Mouse (Mus musculus): ENCODE data around the gene Pcyt1a.

Gene Pcyt1a

GRCm38 (mm10) chr16:32509066-32509942 is 78.6 kb downstream of the Pcyt1a start:
- DNase-seq (ENCODE audit: inconsistent ontology term) = no peak

DNA sequence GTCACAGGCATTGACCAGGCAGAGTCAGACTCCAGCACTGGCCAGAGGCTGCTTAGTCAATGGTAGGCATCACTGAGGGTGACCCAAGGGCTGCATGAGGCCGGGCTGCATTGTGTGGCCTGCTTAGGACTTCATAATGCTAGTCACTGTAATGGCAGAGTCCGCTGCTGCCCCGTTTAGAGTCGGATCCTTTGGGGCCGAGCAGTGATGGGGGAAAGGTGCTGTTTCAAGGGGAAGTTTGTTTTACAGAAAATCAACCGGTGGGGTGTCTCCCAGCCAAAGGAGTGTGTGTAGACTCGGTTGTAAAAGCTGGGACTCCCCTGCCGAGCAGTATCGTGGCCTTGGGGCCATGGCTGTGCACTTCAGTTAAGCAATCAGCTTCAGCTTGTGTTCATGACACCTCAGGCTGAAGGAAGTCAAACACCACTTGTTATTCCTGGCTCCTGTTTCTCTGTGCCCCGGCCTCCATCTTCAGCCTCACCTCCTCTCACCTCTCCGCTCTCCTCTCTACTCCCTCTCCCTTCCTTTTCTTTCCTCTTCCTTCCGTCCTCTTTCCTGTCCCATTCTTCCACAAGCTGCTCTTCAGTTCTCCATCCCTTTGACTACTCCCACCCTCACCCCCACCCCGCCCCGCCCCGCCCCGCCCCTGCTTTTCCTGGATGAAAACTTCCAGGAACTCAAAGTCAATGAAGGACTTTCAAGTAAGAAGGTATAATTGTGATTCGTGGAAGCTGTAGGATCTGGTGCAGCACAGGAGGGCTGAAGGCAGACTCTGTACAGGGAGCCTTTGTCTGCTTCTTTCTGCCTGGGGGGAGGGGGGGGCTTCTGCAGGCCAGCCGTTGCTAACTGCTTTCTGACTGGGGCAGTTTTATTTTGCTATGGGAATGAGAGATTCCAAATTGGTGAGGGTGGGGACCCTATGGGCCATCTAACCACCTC is 79.9 kb downstream of the Pcyt1a start:
- no peak for DNase-seq (ENCODE audit: inconsistent ontology term)

GRCm38 (mm10) chr16:32511338-32511734 is 80.6 kb downstream of the Pcyt1a start:
- DNase-seq (ENCODE audit: inconsistent ontology term) = no peak

GRCm38 (mm10) chr16:32511827-32512490 is 81.2 kb downstream of the Pcyt1a start:
- DNase-seq (ENCODE audit: inconsistent ontology term) = no peak

- no peak for DNase-seq (ENCODE audit: inconsistent ontology term)
These were observed 82.2 kb downstream of the Pcyt1a start for GRCm38 (mm10) chr16:32512921-32513320.

GRCm38 (mm10) chr16:32513401-32513800 is 82.7 kb downstream of the Pcyt1a start:
- no peak for DNase-seq (ENCODE audit: inconsistent ontology term)

DNA sequence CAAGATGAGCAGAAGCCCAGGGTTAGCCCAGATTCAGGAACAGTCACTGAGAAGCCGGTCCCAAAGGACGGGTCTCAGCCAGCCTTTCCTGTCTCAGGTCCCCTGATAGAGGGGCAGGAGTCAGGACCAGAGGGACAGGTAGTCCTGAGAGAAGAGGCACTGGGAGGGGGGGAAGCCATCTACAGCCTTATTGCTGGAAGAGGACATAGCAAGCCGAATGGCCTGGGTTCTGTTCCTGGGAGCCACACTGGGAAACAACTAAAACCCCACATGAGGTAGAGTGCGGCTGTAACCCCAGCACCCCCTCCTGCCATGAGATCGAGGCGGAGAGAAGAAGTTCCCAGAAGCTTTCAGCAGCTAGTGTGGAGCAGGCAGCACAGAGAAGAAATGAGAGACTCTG is 83.2 kb downstream of the Pcyt1a start:
- no peak for DNase-seq (ENCODE audit: inconsistent ontology term)

DNA sequence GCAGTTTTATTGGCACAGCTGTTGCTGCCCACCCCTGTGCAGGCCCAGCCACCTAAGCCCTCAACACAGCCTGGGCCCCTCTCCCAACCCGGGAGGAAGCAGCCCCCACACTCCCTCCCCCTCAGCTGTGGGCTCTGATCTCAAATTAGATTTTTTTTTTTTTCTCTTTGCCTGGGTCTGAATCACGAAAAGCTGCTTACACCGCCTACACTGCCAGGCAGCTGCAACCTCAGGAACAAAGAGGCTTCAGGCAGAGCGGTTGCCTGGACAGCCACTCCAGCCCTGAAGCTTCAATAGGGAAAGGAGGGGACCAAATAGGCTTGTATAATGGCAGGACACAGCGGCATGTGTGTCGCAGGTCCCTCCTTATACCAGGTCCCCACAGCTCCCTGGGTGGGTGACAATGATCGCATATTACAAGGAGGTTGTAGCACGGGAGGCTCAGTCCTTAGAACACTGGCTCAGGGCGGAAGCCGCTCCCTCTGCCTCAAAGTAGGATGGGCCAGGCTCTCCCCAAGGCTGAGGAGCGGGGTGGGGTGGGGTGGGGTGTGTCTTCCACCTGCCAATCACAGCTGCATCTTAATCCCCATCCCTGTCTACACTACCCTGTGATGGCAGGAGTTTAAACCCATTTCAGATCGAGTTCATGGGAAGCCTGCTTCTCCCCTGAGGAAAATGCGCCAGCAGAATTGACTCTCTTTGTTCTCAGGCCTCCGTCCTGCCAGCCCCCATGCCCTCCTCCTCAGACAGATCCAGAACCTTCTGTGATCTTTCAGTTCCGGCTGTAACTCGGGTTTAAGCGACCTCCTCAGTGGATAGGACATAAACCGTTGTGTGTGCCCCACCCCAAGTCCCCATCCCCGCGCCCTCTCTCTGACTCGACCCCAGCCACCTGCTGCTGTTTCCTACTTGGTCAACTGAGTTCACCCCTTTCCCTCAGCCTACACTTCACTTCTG is 85.6 kb downstream of the Pcyt1a start:
- DNase-seq (ENCODE audit: inconsistent ontology term) = peak; percentile 78

DNA sequence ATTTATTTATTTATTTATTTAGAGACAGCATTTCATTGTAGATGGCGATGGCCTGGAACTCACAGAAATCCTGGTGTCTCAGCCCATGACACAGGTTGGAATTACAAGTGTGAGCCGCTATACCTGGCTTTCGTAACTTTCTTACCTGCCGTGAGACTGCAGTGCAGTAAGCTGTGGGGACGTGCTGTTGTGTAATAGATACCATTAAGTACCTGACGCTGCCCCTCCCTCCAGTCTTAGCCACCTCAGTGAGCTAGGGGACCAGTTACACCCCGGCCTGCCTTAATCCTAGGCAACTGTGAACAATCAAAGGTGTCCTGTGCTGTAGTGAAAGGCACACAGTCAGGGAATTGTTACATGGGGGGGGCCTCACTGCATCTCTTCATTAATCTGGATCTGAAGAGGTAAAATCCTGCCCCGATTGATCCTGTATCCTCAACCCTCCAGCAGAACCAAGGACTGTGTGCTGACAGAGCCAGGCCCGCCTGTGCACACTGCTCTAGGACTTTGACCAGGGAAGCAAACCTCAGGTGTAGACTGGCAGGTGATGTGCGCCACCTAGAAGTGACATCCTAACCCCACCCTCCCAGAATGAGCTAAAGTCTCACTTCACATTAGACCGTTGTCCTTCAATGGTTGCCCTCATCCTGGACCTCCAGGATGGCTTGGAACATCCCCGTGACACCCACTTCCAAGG is 87.2 kb downstream of the Pcyt1a start:
- DNase-seq (ENCODE audit: inconsistent ontology term) = no peak

DNA sequence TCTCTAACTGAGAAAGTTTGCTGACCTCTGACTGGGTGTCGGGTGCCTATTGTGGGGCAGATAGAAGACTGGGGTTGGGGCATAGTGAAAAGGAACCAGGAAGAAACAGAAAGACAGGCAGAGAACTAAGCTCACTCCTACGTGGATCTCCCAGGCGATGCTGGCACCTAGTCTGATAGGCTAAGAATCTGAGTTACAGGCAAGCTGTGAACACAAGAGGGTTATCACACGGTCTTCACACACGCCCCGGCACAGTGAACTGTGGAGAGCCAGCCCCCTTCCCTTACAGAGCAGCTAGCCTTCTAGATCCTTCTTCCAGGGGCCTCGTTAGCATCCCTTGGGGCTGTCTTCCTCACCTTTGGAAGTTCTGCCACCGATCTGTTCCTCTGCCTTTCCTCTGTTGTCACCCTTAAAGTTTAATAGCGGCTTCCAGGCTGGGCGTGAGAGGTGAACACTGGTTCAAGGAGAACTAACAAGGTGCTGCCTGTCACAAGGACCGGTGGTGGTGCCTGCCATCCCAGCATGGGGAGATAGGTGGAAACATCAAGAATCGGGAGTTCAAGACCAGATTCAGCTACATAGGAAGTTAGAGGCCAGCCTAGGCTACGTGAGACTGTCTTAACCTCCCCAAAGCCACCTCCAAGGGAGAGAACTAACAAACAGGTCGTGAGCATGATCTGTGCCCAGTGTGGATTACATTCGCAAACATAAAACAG is 89.1 kb downstream of the Pcyt1a start:
- DNase-seq (ENCODE audit: inconsistent ontology term) = no peak

DNA sequence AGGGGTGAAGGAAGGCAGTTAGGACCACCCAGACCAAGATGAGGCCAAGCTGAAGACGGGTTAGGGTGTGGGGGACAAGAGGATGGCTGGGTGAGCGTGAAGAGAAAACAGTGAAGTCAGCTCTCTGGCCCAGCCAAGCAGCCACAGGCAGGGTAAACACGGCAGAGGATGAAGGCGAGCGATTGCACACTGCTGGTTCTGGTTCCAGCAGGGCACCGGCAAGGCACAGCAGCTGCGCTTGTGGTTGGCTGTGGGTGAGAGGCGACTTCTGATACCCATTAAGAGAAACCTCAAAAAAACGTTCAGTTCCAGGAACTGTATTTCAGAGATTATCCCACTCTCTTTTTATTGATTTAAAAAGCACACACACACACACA is 89.6 kb downstream of the Pcyt1a start:
- no peak for DNase-seq (ENCODE audit: inconsistent ontology term)

GRCm38 (mm10) chr16:32522578-32523194 is 92.0 kb downstream of the Pcyt1a start:
- no peak for DNase-seq (ENCODE audit: inconsistent ontology term)

- DNase-seq (ENCODE audit: inconsistent ontology term) = no peak
These were observed 92.9 kb downstream of the Pcyt1a start for GRCm38 (mm10) chr16:32523462-32524243.

GRCm38 (mm10) chr16:32524244-32524615 is 93.5 kb downstream of the Pcyt1a start:
- no peak for DNase-seq (ENCODE audit: inconsistent ontology term)
